Mouse (Mus musculus): ENCODE measurements around the gene Nol12. TPM values are rescaled to one million over a fixed set of nuclear protein-coding genes. Genes with fewer than 3 reads are reported as not detected.

Gene Nol12
- total RNA-seq, 4 experiments from 2014 or later: 51.2 to 58.9 (median 52.1) TPM

GRCm38 (mm10) chr15:78948883-78949282 lies 14.2 kb downstream of the Nol12 start:
- DNase-seq: no peak

DNA sequence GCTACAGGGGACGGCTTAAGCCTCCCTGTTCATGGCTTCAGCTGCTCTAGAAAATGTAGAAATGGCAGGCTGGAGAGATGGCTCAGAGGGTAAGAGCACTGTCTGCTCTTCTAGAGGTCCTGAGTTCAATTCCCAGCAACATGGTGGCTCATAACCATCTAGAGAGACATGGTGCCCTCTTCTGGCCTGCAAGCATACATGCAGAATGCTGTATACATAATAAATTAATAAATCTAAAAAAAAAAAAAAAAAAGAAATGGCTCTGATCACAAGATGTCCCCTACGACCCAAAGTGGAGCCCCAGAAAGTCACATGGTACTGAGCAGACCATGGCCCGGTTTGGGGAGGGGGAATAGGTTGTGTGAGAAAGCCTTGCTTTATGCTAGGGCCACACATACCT lies 20.9 kb downstream of the Nol12 start:
- DNase-seq: no peak

GRCm38 (mm10) chr15:78956351-78956750 lies 21.6 kb downstream of the Nol12 start:
- no peak for DNase-seq

- DNase-seq: no peak
Measured at GRCm38 (mm10) chr15:78957021-78957420, 22.3 kb downstream of the Nol12 start.

- DNase-seq: no peak
Measured at GRCm38 (mm10) chr15:78959537-78959936, 24.8 kb downstream of the Nol12 start.

GRCm38 (mm10) chr15:78960088-78960487 lies 25.4 kb downstream of the Nol12 start:
- DNase-seq: peak; percentile 62

- peak; percentile 59 for DNase-seq
Measured at GRCm38 (mm10) chr15:78962885-78963284, 28.2 kb downstream of the Nol12 start.

DNA sequence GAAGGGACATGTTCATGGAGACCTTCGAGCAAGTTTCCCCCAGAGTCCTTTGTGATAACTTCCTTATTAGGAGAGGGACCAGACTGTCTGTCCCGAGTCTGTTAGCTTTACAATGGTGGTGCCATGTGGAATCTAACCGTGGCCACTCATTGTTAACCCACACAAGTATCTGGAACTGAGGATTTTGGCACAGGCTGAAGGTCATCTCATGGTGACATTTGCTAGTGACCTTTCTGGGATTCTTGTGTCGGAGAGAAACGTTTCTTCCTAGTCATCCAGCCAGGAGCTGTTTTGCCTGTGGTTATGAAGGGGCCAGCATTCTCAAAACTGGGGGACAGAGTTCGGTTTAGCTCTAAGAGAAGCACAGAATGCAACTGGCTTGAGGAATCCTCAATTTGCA lies 36.9 kb downstream of the Nol12 start:
- DNase-seq: no peak

- DNase-seq: peak; percentile 66
Measured at GRCm38 (mm10) chr15:78973950-78974349, 39.2 kb downstream of the Nol12 start.

DNA sequence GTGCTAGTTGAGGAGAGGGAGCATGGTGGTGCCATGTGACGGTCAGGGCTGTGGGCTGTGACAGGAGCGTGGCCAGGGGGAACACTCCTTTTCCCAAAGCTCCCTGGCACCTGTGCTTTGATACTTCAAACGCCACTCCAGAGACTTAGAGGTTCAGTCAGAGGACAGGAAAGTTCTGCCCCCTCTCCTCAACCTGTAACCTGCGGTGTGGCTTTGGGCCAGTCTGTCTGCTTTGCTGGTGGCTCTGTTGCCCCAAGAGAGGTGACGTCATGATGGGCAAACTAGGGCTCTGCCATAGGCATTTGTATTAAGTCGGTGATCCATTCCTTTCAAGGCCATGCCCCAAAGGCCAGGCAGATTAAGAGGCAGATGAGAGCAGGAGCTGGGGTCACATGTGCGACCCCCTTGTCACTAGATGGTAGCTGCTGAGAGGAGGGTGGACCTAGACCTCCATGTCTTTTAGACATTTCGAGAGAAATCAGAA lies 43.0 kb downstream of the Nol12 start:
- no peak for DNase-seq

- DNase-seq: peak; percentile 75
Measured at GRCm38 (mm10) chr15:78978875-78979274, 44.1 kb downstream of the Nol12 start.

GRCm38 (mm10) chr15:78980084-78980483 lies 45.4 kb downstream of the Nol12 start:
- no peak for DNase-seq

DNA sequence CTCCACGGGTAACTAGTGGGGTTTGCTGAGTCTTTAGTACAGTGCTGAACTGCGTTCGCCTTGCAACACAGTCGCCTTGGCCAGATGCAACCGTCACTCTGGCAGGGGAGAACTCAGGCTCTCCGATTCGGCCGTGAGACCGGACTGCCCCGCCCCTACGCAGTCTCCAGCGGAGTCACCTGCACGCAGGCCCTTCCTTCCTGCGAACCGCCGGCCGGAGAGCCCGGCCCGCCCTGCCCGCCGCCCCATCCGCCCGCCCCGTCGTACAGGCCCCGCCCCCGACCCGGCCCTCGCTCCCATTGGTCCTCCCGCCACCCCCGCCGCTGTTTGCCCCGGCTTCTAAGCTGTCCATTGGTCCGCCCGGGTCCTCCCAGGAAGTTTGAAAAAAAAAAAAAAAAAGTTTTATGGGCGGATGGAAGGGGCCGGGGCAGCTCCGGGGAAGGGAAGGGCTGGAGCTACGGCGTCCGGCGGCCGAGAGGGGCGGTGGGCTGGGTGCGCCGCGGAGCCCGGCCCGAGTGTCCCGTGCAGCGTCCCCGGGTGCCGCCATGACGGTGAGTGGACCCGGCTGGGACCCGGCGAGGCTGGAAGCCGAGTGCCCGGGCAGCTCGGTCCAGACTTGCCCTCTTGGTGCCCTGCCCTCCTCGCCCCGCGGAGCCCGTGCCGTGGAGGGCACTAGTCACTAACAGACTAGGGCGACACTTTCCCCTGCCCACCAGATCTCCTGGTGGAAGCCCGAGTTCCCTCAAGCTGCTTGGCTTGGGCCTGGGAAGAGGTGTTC lies 48.1 kb downstream of the Nol12 start:
- DNase-seq: peak; percentile 93

DNA sequence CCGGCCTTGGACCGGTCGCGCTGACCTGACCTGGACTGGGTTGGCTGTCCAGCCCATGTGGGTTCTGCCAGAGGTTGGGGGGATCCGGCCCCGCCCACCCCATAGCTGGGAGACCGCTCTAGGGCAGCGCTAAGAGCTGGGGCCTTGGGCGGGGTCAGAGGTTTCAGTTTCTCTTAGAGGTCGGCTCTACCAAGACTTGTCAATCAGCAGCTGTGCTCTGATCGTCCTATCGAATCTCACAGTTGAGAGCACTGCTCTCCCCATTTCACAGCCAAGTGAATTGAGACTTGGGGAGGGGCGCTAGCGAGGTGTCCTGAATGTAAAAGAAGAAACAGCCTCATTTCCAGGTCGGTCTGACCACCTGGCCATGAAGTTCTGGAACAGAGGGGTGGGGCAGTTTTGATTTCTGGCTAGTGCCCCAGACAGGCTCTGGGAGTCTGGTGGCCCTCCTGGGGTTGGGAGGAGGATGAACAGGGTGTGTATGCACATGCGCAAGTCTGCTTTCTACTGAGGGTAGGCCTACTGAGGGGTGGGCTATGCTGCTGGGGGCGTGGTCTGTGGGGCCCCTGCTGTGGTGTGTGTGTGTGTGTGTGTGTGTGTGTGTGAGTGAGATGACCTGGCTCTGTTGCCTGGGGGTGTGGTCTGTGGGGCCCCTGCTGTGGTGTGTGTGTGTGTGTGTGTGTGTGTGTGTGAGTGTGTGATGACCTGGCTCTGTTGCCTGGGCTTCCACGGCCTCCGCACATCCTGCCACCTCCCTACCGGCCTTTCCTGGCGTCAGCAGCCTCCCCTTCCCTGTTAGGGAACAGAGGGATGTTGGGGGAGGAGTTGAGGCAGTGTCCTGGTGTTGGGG lies 48.9 kb downstream of the Nol12 start:
- no peak for DNase-seq

GRCm38 (mm10) chr15:78984286-78984778 lies 49.6 kb downstream of the Nol12 start:
- DNase-seq: no peak

GRCm38 (mm10) chr15:78986536-78987220 lies 51.9 kb downstream of the Nol12 start:
- no peak for DNase-seq

DNA sequence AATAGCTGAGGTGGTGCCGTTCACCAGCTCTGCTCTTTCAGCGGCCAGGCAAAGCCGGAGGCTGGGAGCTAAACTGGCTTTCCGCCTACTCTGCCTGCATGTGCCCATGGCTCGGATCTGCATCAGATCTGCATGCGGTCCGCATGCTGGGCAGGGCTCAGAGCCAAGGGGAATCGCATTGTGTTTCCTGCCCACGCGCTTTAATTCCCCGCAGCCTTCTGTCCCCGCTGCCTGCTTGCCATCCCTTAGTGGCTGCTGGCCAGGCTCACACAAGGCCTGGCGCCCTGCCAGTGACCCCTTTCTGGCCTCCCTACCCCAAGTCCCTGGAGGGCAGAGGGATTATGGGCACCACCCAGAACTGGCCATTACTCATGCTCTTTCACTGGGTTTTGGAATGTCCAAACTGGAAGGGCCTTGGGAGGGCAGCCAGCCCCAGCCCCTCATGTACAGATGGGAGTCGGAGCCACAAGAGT lies 53.8 kb downstream of the Nol12 start:
- DNase-seq: peak; percentile 92

GRCm38 (mm10) chr15:78989152-78990092 lies 54.7 kb downstream of the Nol12 start:
- DNase-seq: no peak

- no peak for DNase-seq
Measured at GRCm38 (mm10) chr15:78990093-78990463, 55.3 kb downstream of the Nol12 start.

- DNase-seq: peak; percentile 59
Measured at GRCm38 (mm10) chr15:78990970-78991525, 56.3 kb downstream of the Nol12 start.

DNA sequence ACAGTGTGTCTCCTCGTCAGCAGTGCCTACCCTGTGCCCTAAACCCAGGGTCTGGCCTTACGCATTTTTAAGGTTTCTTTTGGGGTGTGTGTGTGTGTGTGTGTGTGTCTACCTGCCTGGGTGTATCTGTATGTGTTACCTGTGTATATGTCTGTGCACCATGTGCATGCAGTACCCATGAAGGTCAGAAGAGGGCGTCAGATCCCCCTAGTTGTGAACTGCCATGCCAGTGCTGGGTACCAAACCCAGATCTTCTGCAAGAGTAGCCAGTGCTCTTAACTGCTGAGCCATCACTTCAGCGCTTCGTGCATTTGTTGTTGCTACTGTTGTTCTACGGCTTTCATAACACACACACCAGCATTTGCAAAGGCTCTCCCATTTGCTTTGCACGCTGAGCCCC lies 57.5 kb downstream of the Nol12 start:
- no peak for DNase-seq

Data from adrenal gland, adult 8-10 months (tissue).